Comparison of ENCODE assay signal across 8 mouse cellular contexts in genomic region chr19:8888511-8889385, GRCm38 (mm10). TPM values are rescaled to one million over a fixed set of nuclear protein-coding genes. Genes with fewer than 3 reads are reported as not detected.
DNase-seq lines count a peak whose midpoint lies in the region; ATAC-seq and TF ChIP-seq lines count a peak whose summit lies in the region.

TSS of gene 1810009A15Rik (plus strand) at chr19:8888853.
TSS of gene Gm49416 (plus strand) at chr19:8888926.

- DNase-seq in MEL (ENCODE audit: low read depth, low spot score) = peak; percentile 98
- DNase-seq in cerebellum, adult 2 months = peak; percentile 94 to 95
- peak; percentile 97 for DNase-seq in forelimb bud, embryonic 11.5 days (ENCODE audit: low read depth, low spot score)
- peak; percentile 97 for DNase-seq in hindbrain, embryonic 10.5 days (ENCODE audit: low spot score)
- DNase-seq in layer of hippocampus, adult 9-11 months = peak; percentile 94
- DNase-seq in lung, postnatal 0 days (ENCODE audit: low spot score) = peak; percentile 98
- DNase-seq in ovary, postnatal 14 days (ENCODE audit: low spot score) = peak; percentile 89
- DNase-seq in thymus, postnatal 14 days = peak; percentile 97

- H3K4me1 ChIP-seq in MEL (ENCODE audit: control insufficient read depth in 1 of 2, insufficient read depth in 2 of 2, low read length in 2 of 2) = peaks cover 0 to 13% of the 10 kb centered on the region in 2 experiments; a peak in 1 of 4 replicates
- H3K4me1 ChIP-seq in cerebellum, adult 2 months (ENCODE audit: control insufficient read depth, insufficient read depth, low read length) = 0 out of 2 replicates have a peak, but pooled peaks cover 3% of the 10 kb centered on the region
- peaks cover 27% of the 10 kb centered on the region for H3K4me1 ChIP-seq in hindbrain, embryonic 10.5 days (replicated peaks)
- H3K4me1 ChIP-seq in lung, postnatal 0 days (ENCODE audit: insufficient read depth, low read depth, low read length) = peaks cover 7% of the 10 kb centered on the region; the same call in 1 of the 2 replicates

- no peak for TF ChIP-seq EP300 in MEL (IDR thresholded peaks at IDR 0.05; ENCODE audit: low read depth in 1 of 2, low read length in 2 of 2)
- TF ChIP-seq EP300 in lung, postnatal 0 days (IDR thresholded peaks at IDR 0.05) = 0 out of 2 replicates have a peak, but pooled peaks have one; percentile 9

- no peaks in the 10 kb centered on the region for H3K27me3 ChIP-seq in MEL (ENCODE audit: control insufficient read depth in 1 of 2, insufficient read depth in 2 of 2, low read length in 2 of 2)
- H3K27me3 ChIP-seq in cerebellum, adult 2 months (ENCODE audit: control insufficient read depth, insufficient read depth, low read length) = no peaks in the 10 kb centered on the region
- no peaks in the 10 kb centered on the region for H3K27me3 ChIP-seq in hindbrain, embryonic 10.5 days (ENCODE audit: insufficient read depth, poor library complexity, severe bottlenecking)
- no peaks in the 10 kb centered on the region for H3K27me3 ChIP-seq in lung, postnatal 0 days (replicated peaks; ENCODE audit: insufficient read depth, low read length)

- WGBS in cerebellum, adult 2 months = under 1% methylated on average over 58 of the region's 58 CpGs
- WGBS in hindbrain, embryonic 10.5 days = 1% methylated on average over 58 of the region's 58 CpGs
- WGBS in lung, postnatal 0 days = under 1% methylated on average over 58 of the region's 58 CpGs

- H3K36me3 ChIP-seq in MEL (ENCODE audit: control insufficient read depth in 1 of 2, insufficient read depth in 2 of 2, low read length in 2 of 2) = peaks cover 0 to 32% of the 10 kb centered on the region in 2 experiments; a peak in 2 of 4 replicates
- peaks cover 19% of the 10 kb centered on the region for H3K36me3 ChIP-seq in hindbrain, embryonic 10.5 days
- H3K36me3 ChIP-seq in lung, postnatal 0 days (ENCODE audit: insufficient read depth, low read length) = no peaks in the 10 kb centered on the region

- no peak for TF ChIP-seq CTCF in MEL (IDR thresholded peaks at IDR 0.05 in 2 of 3, conservative IDR thresholded peaks at IDR 0.05 in 1 of 3; ENCODE audit: control insufficient read depth in 1 of 3, insufficient read depth in 1 of 3, low read depth in 2 of 3, low read length in 3 of 3, poor library complexity in 1 of 3, severe bottlenecking in 1 of 3)
- no peak for TF ChIP-seq CTCF in cerebellum, adult 2 months (IDR thresholded peaks at IDR 0.05; ENCODE audit: borderline replicate concordance, insufficient read depth, low read depth, low read length)
- no peak for TF ChIP-seq CTCF in lung, postnatal 0 days (IDR thresholded peaks at IDR 0.05)

- H3K79me2 ChIP-seq in MEL (ENCODE audit: control insufficient read depth, insufficient read depth, low read length, poor library complexity) = peaks cover 35% of the 10 kb centered on the region

- peak within 1 kb of the TSS; percentile 91 for H3K27ac ChIP-seq in MEL (ENCODE audit: control insufficient read depth, low read depth, low read length)
- H3K27ac ChIP-seq in cerebellum, adult 2 months (ENCODE audit: insufficient read depth, low read length) = peak within 1 kb of the TSS; percentile 42
- H3K27ac ChIP-seq in hindbrain, embryonic 10.5 days = peak within 1 kb of the TSS; percentile 94
- H3K27ac ChIP-seq in lung, postnatal 0 days (ENCODE audit: low read length) = peak within 1 kb of the TSS; percentile 83

- peak within 1 kb of the TSS; percentile 75 to 85 for H3K4me3 ChIP-seq in MEL (ENCODE audit: control insufficient read depth in 1 of 2, insufficient read depth in 1 of 2, low read depth in 2 of 2, low read length in 2 of 2)
- H3K4me3 ChIP-seq in cerebellum, adult 2 months (replicated peaks; ENCODE audit: insufficient read depth, low read depth, low read length) = peak within 1 kb of the TSS; percentile 74
- H3K4me3 ChIP-seq in hindbrain, embryonic 10.5 days = peak within 1 kb of the TSS; percentile 74
- peak within 1 kb of the TSS; percentile 67 for H3K4me3 ChIP-seq in lung, postnatal 0 days (ENCODE audit: low read depth, low read length)

- H3K9me3 ChIP-seq in MEL (replicated peaks; ENCODE audit: insufficient read depth, low read length) = no peaks in the 10 kb centered on the region
- no peaks in the 10 kb centered on the region for H3K9me3 ChIP-seq in hindbrain, embryonic 10.5 days
- H3K9me3 ChIP-seq in lung, postnatal 0 days (ENCODE audit: low read length) = no peaks in the 10 kb centered on the region

- ATAC-seq in lung, postnatal 0 days = peak; percentile 96

- H3K4me2 ChIP-seq in lung, postnatal 0 days (replicated peaks; ENCODE audit: low read depth, low read length) = peak within 1 kb of the TSS; percentile 73

- peak; percentile 85 to 99; a peak in 3 of 4 replicates for TF ChIP-seq POLR2A in MEL (IDR thresholded peaks at IDR 0.05; ENCODE audit: control insufficient read depth in 1 of 2, insufficient read depth in 1 of 2, low read depth in 1 of 2, low read length in 2 of 2, poor library complexity in 1 of 2)
- TF ChIP-seq POLR2A in cerebellum, adult 2 months (IDR thresholded peaks at IDR 0.05; ENCODE audit: borderline replicate concordance, insufficient read depth, low read length) = peak; percentile 86; the same call in 1 of the 2 replicates

- TF ChIP-seq RAD21 in MEL (IDR thresholded peaks at IDR 0.05; ENCODE audit: low read depth, low read length) = no peak

- H3K9ac ChIP-seq in MEL (ENCODE audit: control insufficient read depth, low read depth, low read length, poor library complexity, severe bottlenecking) = peak within 1 kb of the TSS; percentile 94
- peak within 1 kb of the TSS; percentile 77 for H3K9ac ChIP-seq in lung, postnatal 0 days (replicated peaks; ENCODE audit: low read depth)

TF ChIP-seq in MEL, 35 proteins besides CTCF, POLR2A, EP300 and RAD21 (continues in another document):
- TF ChIP-seq BHLHE40 (IDR thresholded peaks at IDR 0.05; ENCODE audit: borderline replicate concordance, low read depth, low read length) (peak; percentile 83; the same call in 1 of the 2 replicates), GABPA (IDR thresholded peaks at IDR 0.05; ENCODE audit: low read depth, low read length) (no peak), ZKSCAN1 (IDR thresholded peaks at IDR 0.05; ENCODE audit: low read depth, low read length) (no peak), ETS1 (IDR thresholded peaks at IDR 0.05; ENCODE audit: low read depth, low read length) (no peak), SIN3A (IDR thresholded peaks at IDR 0.05; ENCODE audit: low read length) (peak; percentile 85; the same call in 1 of the 2 replicates), POLR2AphosphoS2 (IDR thresholded peaks at IDR 0.05; ENCODE audit: low read length) (peak; percentile 69; the same call in 1 of the 2 replicates), ZC3H11A (IDR thresholded peaks at IDR 0.05; ENCODE audit: low read depth, low read length) (no peak), ZNF384 (IDR thresholded peaks at IDR 0.05; ENCODE audit: low read depth, low read length) (no peak), MYC (IDR thresholded peaks at IDR 0.05; ENCODE audit: low read depth, low read length) (peak; percentile 58), MAX (IDR thresholded peaks at IDR 0.05; ENCODE audit: low read length) (peak; percentile 66; the same call in 1 of the 2 replicates), TCF12 (IDR thresholded peaks at IDR 0.05; ENCODE audit: low read depth, low read length) (peak; percentile 76), MXI1 (IDR thresholded peaks at IDR 0.05; ENCODE audit: low read depth, low read length) (peak; percentile 75), GATA1 (IDR thresholded peaks at IDR 0.05; ENCODE audit: low read depth, low read length) (no peak), TBP (IDR thresholded peaks at IDR 0.05; ENCODE audit: low read depth, low read length) (peak; percentile 99), MYB (IDR thresholded peaks at IDR 0.05; ENCODE audit: low read depth, low read length) (no peak), POLR2AphosphoS5 (IDR thresholded peaks at IDR 0.05; ENCODE audit: borderline replicate concordance, low read depth, low read length) (peak; percentile 78; the same call in 1 of the 2 replicates), UBTF (IDR thresholded peaks at IDR 0.05; ENCODE audit: borderline replicate concordance, insufficient read depth, low read depth, low read length) (no peak), MEF2A (IDR thresholded peaks at IDR 0.05; ENCODE audit: extremely low read depth, insufficient replicate concordance, low read depth, low read length, poor library complexity, severe bottlenecking) (no peak), NRF1 (IDR thresholded peaks at IDR 0.05; ENCODE audit: insufficient read depth, low read depth, low read length, poor library complexity, severe bottlenecking) (no peak), ZMIZ1 (IDR thresholded peaks at IDR 0.05; ENCODE audit: low read depth, low read length) (peak; percentile 95), HCFC1 (IDR thresholded peaks at IDR 0.05; ENCODE audit: low read depth, low read length) (peak; percentile 89), USF2 (IDR thresholded peaks at IDR 0.05; ENCODE audit: borderline replicate concordance in 1 of 2, insufficient read depth in 1 of 2, low read depth in 1 of 2, low read length in 2 of 2) (no peak), KAT2A (conservative IDR thresholded peaks at IDR 0.05; ENCODE audit: low read depth, low read length) (peak; percentile 58; the same call in 1 of the 2 replicates), CHD1 (IDR thresholded peaks at IDR 0.05; ENCODE audit: low read depth, low read length) (no peak), NELFE (IDR thresholded peaks at IDR 0.05; ENCODE audit: low read depth, low read length) (peak; percentile 99), SMC3 (IDR thresholded peaks at IDR 0.05; ENCODE audit: low read depth, low read length) (no peak), MAZ (IDR thresholded peaks at IDR 0.05; ENCODE audit: low read depth, low read length) (no peak)

RNA-seq across cellular contexts. Expression of gene 1810009A15Rik, which starts in this region (rescaled TPM):
- total RNA-seq in MEL (2012; rRNA removed) = 171 and 184 TPM in 2 replicates
- 100 to 1,000 TPM in 1 of 2 experiments, not detected in 1; 189 TPM for polyA plus RNA-seq in MEL (2012; ENCODE audit: insufficient read depth in 1 of 2, insufficient read length in 2 of 2, low read depth in 1 of 2, low replicate concordance in 2 of 2, missing spikeins in 1 of 2)
- 43.7 and 45.9 TPM in 2 replicates for polyA plus RNA-seq in cerebellum, adult 2 months (2012; rRNA removed)
- polyA plus RNA-seq in hindbrain, embryonic 10.5 days (2016; fragmentation: Nextera tagmentation; extraction: Ambion mirVana) = 139 and 159 TPM in 2 replicates
- polyA plus RNA-seq in lung, postnatal 0 days (2015; fragmentation: Nextera tagmentation; extraction: Ambion mirVana) = 44.4 and 45.3 TPM in 2 replicates

RNA-seq across cellular contexts. Expression of gene Gm49416, which starts in this region (rescaled TPM):
- 0.77 TPM in 1 of 2 replicates, not detected in the other for total RNA-seq in MEL (2012; rRNA removed)
- polyA plus RNA-seq in MEL (2012; ENCODE audit: insufficient read depth in 1 of 2, insufficient read length in 2 of 2, low read depth in 1 of 2, low replicate concordance in 2 of 2, missing spikeins in 1 of 2) = 10 to 100 TPM in 1 of 2 experiments, not detected in 1; 31.2 TPM
- not detected in 2 replicates for polyA plus RNA-seq in cerebellum, adult 2 months (2012; rRNA removed)
- 0.22 TPM in 1 of 2 replicates, not detected in the other for polyA plus RNA-seq in hindbrain, embryonic 10.5 days (2016; fragmentation: Nextera tagmentation; extraction: Ambion mirVana)
- not detected in 2 replicates for polyA plus RNA-seq in lung, postnatal 0 days (2015; fragmentation: Nextera tagmentation; extraction: Ambion mirVana)

Comparison
In these comparisons a context has a peak if more than half of its experiments do, and no peak if none do; other contexts are left out.
1. Peak in every context shown above with its lines: DNase-seq, ATAC-seq, H3K4me3 ChIP-seq and H3K27ac ChIP-seq.
2. H3K27ac ChIP-seq: peak in every context shown above with its lines; median percentile 94 in hindbrain, embryonic 10.5 days; 91 in MEL; 83 in lung, postnatal 0 days; 42 in cerebellum, adult 2 months.